Mouse (Mus musculus) intestine, embryonic 14.5 days (tissue): ENCODE measurements around the gene Exosc5. TPM values are rescaled to one million over a fixed set of nuclear protein-coding genes. Genes with fewer than 3 reads are reported as not detected.

Experiments used
- ATAC-seq: fragments of 200-750 bp; cut with Nextera tagmentation; replicated peaks from 2 replicates; pipeline ENCODE4 v1.8.0; 2017; ENCODE audit warnings: low read depth, moderate number of reproducible peaks, moderate TSS enrichment, moderate library complexity; ENCODE audit not compliant: low FRiP score, low TSS enrichment
- DNase-seq: peaks from one replicate; pipeline ENCODE4 v3.0.0-alpha.2; 2018; ENCODE audit warnings: low spot score
- H3K27ac ChIP-seq: fragments of 300-500 bp; sonication (generic); 2 replicates; pipeline ENCODE4 v1.5.1; 2014; ENCODE audit warnings: low read depth, mild to moderate bottlenecking, control low read depth
- H3K27me3 ChIP-seq: fragments of 300-500 bp; sonication (generic); replicated peaks from 2 replicates; pipeline ENCODE4 v1.6.1; 2014; ENCODE audit warnings: low read length, control low read depth; ENCODE audit not compliant: control insufficient read depth, insufficient read depth
- H3K36me3 ChIP-seq: fragments of 300-500 bp; sonication (generic); 2 replicates; pipeline ENCODE4 v1.6.1; 2014; ENCODE audit warnings: low read length, control low read depth; ENCODE audit not compliant: control insufficient read depth, insufficient read depth
- H3K4me1 ChIP-seq: fragments of 300-500 bp; sonication (generic); replicated peaks from 2 replicates; pipeline ENCODE4 v1.6.1; 2014; ENCODE audit warnings: low read length, control low read depth, mixed read lengths; ENCODE audit not compliant: control insufficient read depth, insufficient read depth
- H3K4me2 ChIP-seq: fragments of 300-500 bp; sonication (generic); 2 replicates; pipeline ENCODE4 v1.6.1; 2014; ENCODE audit warnings: low read length
- H3K4me3 ChIP-seq: fragments of 300-500 bp; sonication (generic); 2 replicates; pipeline ENCODE4 v1.5.1; 2014; ENCODE audit warnings: low read depth, low read length, control low read depth, mixed read lengths
- H3K9ac ChIP-seq: fragments of 300-500 bp; sonication (generic); 2 replicates; pipeline ENCODE4 v1.6.1; 2014; ENCODE audit warnings: mild to moderate bottlenecking, low read length
- H3K9me3 ChIP-seq: fragments of 300-500 bp; sonication (generic); 2 replicates; pipeline ENCODE4 v1.6.1; 2016; ENCODE audit warnings: low read length, control low read depth; ENCODE audit not compliant: control insufficient read depth
- WGBS: fragments of 180-500 bp; shearing (Covaris S2); extraction: QIAGEN DNeasy Blood & Tissue Kit; methylation state at CpG from one replicate; pipeline ENCODE4 v1.1.7; 2014; 5-methylcytosine and 5-hydroxymethylcytosine counted together
- polyA plus RNA-seq: library from polyadenylated mRNA; unstranded; fragments of >200 nt; fragmentation: Nextera tagmentation; extraction: Ambion mirVana; gene quantifications from 2 replicates; pipeline ENCODE4 v1.2.1, GENCODE M21; 2014

Gene Exosc5
- polyA plus RNA-seq, 1 experiment from 2014 or later = 98.4 TPM

DNA sequence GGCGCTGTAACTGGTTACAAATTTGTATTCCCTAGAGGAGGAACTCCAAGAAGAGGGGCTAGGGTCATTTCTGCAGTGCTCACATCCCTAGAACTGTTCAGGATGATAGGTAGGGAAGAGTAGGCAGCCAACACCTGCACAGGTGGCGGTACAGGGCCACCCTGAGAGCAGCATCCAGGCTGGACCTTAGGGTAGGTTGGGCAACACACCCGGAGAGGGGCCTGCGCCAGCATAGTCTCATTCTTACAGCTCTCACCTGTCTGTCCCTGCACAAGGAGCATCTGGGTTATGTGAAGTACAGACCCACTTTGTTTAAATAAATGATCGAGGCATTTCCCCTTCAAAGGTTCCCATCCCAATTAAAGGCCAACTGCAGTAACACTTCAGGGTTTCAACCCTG lies 61.8 kb downstream of the Exosc5 start:
- Histone ChIP-seq H3K9me3 (no peaks in the 10 kb centered on the region), H3K9ac (no peak overlapping the region), H3K4me3 (no peak overlapping the region), H3K27ac (no peak overlapping the region), H3K4me1 (peaks cover 15% of the 10 kb centered on the region), H3K4me2 (no peak overlapping the region), H3K27me3 (no peaks in the 10 kb centered on the region), H3K36me3 (peaks cover 60% of the 10 kb centered on the region)
- DNase-seq (no peak), ATAC-seq (no peak)
- WGBS = 81% methylated on average over 5 of the region's 5 CpGs

Other genes starting within 250 kb of the Exosc5 start
- 0.42 TPM in 1 of 2 replicates, not detected in the other for gene Cxcl17, start 246.3 kb upstream of the Exosc5 start, polyA plus RNA-seq
- 12.0 and 13.1 TPM in 2 replicates for gene Ceacam1, start 181.6 kb upstream of the Exosc5 start, polyA plus RNA-seq
- 0.08 TPM in 1 of 2 replicates, not detected in the other for gene Ceacam2, start 119.3 kb upstream of the Exosc5 start, polyA plus RNA-seq
- gene Erich4, start 43.3 kb upstream of the Exosc5 start, polyA plus RNA-seq = 0.60 and 1.1 TPM in 2 replicates
- gene Dmac2, start 39.8 kb upstream of the Exosc5 start, polyA plus RNA-seq = 40.9 and 43.4 TPM in 2 replicates
- 3.9 and 5.4 TPM in 2 replicates for gene B3gnt8, start 32.5 kb upstream of the Exosc5 start, polyA plus RNA-seq
- gene Bckdha, start 183 bp upstream of the Exosc5 start, polyA plus RNA-seq = 44.1 and 48.7 TPM in 2 replicates
- 2.2 and 2.6 TPM in 2 replicates for gene Tmem91, start 16.0 kb downstream of the Exosc5 start, polyA plus RNA-seq
- gene B9d2, start 21.6 kb downstream of the Exosc5 start, polyA plus RNA-seq = 27.2 and 32.0 TPM in 2 replicates
- 2.4 and 3.2 TPM in 2 replicates for gene Tgfb1, start 27.8 kb downstream of the Exosc5 start, polyA plus RNA-seq
- 27.0 and 27.4 TPM in 2 replicates for gene Ccdc97, start 59.9 kb downstream of the Exosc5 start, polyA plus RNA-seq
- 65.1 and 68.4 TPM in 2 replicates for gene Hnrnpul1, start 95.6 kb downstream of the Exosc5 start, polyA plus RNA-seq
- 71.1 and 73.5 TPM in 2 replicates for gene Axl, start 129.5 kb downstream of the Exosc5 start, polyA plus RNA-seq
- gene Cyp2s1, start 157.7 kb downstream of the Exosc5 start, polyA plus RNA-seq = 30.6 and 34.6 TPM in 2 replicates
- gene Cyp2b10, start 238.5 kb downstream of the Exosc5 start, polyA plus RNA-seq = not detected in 2 replicates